Mouse (Mus musculus) frontal cortex, postnatal 25 days (tissue): ENCODE data around the gene Dnajc9.

ENCODE experiments used
- DNase-seq, 2 experiments: peaks; one replicate each; pipeline ENCODE4 v3.0.0; 2022; ENCODE audit warnings: low spot score in 2 of 2

The Dnajc9 gene

DNA sequence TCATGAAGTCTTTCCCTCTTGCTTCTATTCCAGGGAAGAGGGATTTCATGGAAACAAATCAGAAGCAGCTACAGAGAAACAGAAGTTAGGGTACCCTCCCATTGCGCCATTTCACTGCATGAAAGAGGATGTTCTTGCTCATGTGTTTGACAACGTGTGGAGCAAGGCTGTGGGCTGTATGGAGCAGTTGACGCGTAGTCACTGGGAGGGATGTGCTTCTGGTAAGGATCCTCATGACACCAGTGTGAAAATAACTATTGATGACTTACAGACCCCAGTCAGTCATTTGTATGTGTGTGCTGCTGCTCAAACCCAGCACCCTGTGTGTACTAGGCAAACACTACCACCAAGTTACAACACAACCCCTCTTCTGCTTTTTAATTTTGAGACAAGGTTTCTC lies 25.5 kb downstream of the Dnajc9 start:
- no peak for DNase-seq

- peak; percentile 91 for DNase-seq
Observed at GRCm38 (mm10) chr14:20347991-20348541, 40.6 kb downstream of the Dnajc9 start, which contains the start of the genes Ecd and Fam149b. TSS of gene Ecd (minus strand) at chr14:20348121. TSS of gene Fam149b (plus strand) at chr14:20348162.

GRCm38 (mm10) chr14:20347441-20347990 lies 41.2 kb downstream of the Dnajc9 start:
- DNase-seq = no peak

GRCm38 (mm10) chr14:20345885-20346284 lies 42.8 kb downstream of the Dnajc9 start:
- no peak for DNase-seq

DNA sequence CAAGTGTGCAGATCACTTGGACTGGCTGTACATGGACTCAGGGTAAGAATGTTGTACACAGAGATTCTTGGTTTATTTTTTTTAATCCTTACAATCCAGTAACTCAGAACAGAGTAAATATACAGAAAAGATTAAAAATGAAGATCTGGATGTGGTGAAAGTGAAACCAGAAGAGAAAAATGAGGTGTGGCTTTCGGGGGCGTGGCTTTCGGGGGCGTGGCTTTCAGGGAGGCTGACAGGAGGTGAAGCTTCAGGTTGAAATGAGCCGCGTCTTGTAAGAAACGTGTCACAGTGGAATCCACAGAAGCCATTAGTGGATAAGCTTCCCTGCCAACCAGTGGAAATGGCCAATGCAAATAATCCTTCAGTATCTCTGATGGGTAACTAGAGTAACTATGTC lies 47.8 kb downstream of the Dnajc9 start:
- DNase-seq = no peak

- no peak for DNase-seq
Observed at GRCm38 (mm10) chr14:20340149-20340548, 48.6 kb downstream of the Dnajc9 start.

GRCm38 (mm10) chr14:20339415-20339814 lies 49.3 kb downstream of the Dnajc9 start:
- DNase-seq = no peak
